Mouse (Mus musculus) cerebellum, postnatal 25 days (tissue): ENCODE measurements at regions not wholly inside any gene's neighbourhood (a gene's known extent, or its start where the extent isn't known, plus 50 kb on each side); places are given as distances from the start of the nearest gene placed in this dataset.
A peak's percentile ranks its signal among the peaks of the same experiment; 100 is the strongest.

Source experiments
- DNase-seq, 2 experiments: peaks; one replicate each; pipeline ENCODE4 v3.0.0; 2021; ENCODE audit warnings: mixed read lengths in 2 of 2

DNA sequence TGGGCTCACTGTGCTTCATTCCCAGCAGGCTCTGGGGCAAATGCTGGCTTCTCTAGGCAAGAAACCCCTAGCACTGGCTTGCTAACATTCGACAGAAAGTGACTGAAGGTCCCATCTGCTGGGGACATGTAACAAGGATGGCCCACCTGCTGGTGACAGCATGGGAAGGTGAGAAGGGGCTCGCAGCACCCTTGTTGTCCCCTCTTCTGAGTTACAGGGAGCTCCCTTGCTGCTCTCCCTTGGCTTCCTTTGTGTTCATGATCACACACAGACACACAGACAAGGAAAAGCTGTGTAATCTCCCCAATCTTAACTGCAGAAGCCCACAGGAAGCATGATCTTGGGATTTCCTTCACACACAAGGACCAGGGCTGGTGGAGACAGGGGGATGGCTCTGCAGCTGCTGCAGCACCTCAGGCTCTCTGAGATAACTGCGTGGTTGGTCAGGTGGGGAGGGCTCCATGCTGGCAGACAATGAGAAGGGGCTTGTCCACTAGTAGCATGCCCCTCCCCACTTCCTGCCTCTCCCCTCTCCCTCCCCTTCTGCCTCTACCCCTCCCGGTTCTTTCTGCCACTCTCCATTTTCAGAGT, 95.3 kb upstream of the Trpm1 start:
- DNase-seq = no peak

- DNase-seq = peak in 1 of 2 experiments; percentile 15
Observed at GRCm38 (mm10) chr7:64057873-64058272, 95.8 kb upstream of the Trpm1 start.

- DNase-seq = peak; percentile 43 to 52
Observed at GRCm38 (mm10) chr7:64056498-64056897, 97.1 kb upstream of the Trpm1 start.

- no peak for DNase-seq
Observed at GRCm38 (mm10) chr7:64054996-64055395, 98.6 kb upstream of the Trpm1 start.

- DNase-seq = peak; percentile 69 to 75
Observed at GRCm38 (mm10) chr7:64053766-64054165, 99.9 kb upstream of the Trpm1 start.

DNA sequence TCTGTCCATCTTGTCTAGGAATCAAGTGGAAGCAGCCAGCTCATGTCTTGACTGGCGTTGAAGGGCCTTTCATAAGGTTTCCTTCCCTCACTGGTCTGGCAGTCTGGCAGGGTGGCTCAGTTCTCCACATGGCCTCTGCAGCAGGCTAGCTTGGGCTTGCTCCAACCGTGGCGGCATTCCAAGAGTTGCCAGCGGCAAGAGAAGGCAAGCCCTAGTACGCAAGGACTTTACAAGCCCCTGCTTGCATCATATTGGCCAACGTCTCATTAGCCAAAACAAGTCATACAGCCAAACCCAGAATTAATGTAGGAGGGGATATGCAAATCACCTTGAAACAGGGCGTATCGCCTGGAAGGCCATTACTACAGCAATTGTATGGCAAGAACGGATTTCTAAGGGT, 101.2 kb upstream of the Trpm1 start:
- peak; percentile 76 to 85 for DNase-seq

DNA sequence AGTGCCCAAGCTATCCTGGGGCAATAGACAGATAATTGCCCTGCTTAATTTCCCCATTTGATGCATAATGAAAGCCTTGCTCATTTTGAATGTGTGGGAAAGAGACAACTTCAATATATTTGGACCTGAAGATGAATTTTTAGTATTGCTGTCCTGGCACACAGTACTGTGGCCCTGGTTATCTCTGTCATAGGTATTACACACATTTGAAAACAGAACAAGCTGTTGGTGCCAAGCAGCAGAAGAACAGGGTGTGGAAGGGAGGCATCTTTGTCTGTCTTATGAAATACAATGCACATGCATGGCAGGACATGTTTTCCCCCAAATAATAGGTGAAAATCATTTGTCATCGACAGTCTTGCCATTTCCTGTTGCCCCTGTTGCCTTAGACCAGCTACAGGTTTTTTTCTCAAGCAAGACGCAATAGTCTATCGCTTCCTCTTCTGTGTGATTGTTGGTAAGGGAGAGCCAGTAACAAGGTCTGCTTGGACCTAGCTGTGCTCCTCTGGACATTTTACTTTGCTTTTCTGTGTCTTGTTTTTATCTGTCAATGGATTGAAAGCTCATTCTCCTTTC, 102.7 kb upstream of the Trpm1 start:
- no peak for DNase-seq

DNA sequence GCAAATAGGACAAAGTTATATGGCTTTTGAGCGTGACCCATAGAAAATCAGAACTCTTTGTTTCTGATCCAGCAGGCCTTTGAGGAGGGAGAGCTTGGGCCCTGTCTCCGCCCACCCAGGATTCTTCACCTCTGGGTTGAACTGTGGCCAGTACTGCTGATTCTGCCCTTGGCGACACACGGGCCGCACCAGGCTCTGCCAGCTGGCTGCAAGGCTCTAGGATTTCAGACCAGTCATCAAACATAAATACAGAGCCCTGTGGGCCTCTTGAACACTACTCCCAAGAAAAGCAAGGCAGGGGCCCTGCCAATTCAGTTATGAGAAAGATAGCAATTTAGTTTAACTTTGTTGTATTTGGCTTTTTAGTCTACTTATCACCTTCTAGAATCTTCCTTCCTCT, 103.4 kb upstream of the Trpm1 start:
- DNase-seq = peak; percentile 34 to 47

GRCm38 (mm10) chr7:64049183-64049965, 104.3 kb upstream of the Trpm1 start:
- no peak for DNase-seq

DNA sequence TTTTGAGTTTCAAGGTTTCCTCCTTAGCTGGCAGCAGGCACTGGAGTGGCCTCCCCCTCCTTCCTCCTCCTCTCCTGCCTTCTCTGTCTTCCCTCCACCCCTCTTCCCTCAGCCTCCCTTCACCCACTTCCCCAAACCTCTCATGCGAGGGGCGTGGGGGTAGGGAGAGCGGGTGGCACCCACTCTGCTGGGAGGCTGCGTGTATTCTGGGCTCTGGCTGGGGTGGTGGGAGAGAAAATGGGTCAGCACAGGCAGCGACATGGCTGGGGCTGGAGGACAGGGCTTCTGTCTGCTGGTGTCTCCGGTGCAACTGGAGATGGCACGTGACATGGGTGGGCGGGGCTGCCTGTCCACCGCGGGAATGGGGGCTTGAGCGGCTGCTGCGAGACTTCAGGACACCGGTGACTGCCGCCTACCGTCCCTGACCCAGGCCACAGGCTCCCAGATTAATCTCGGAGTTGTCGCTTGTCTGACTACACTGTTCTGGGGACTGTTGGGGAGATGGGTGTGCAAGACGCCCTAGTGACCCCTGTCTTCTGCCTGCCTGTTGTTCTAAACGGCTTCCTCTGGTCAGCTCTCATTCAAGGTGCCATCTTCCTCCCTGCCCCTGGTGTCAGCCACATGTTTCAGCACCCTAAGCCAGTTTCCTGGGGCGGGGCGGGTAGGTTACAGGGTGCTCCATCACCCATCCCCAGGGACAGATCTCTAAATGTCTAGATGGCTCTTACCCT, 105.0 kb upstream of the Trpm1 start:
- peak; percentile 48 to 65 for DNase-seq

GRCm38 (mm10) chr7:64047831-64048230, 105.8 kb upstream of the Trpm1 start:
- DNase-seq = no peak

DNA sequence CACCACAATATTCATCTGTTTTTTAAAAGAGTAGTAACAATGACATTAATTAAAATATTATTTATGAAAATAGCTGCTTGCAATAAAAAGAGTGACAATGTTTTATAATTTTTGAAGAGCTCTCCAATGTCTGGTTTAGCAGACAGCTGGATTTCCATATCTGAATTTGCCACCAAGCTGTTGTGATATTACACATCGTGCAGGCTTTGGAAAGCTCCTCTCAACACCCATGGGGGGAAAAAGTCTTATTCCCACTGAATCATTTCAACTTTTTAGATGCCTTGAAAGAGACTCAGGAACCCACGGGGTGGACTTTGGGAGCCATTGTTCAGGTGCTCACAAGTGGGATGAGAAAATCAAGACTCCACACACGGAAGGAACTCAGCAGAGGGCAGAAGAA, 106.6 kb upstream of the Klf13 start:
- no peak for DNase-seq

DNA sequence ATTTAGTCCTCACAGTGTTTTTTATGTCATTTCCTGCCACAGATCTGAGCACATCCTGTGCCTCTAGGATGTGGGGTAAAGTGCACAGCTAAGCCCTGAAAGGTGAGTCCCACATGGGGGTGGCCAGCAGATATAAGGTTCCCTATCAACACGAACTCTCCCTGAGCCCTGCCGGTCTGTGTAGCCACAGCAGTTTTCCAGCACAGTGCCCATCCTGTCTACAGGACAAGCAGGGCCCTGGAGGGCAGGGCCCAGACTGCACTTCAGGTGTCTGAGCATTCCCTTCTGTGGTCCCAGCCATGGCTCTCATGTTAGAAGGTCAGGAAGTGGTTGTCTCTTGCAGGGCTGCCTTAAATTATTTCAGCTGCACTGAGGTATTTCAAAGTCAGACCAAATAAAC, 104.3 kb upstream of the Klf13 start:
- no peak for DNase-seq

- no peak for DNase-seq
Observed at GRCm38 (mm10) chr7:64041303-64041702, 102.6 kb upstream of the Klf13 start.

- DNase-seq = no peak
Observed at GRCm38 (mm10) chr7:64040026-64040737, 101.5 kb upstream of the Klf13 start.

DNA sequence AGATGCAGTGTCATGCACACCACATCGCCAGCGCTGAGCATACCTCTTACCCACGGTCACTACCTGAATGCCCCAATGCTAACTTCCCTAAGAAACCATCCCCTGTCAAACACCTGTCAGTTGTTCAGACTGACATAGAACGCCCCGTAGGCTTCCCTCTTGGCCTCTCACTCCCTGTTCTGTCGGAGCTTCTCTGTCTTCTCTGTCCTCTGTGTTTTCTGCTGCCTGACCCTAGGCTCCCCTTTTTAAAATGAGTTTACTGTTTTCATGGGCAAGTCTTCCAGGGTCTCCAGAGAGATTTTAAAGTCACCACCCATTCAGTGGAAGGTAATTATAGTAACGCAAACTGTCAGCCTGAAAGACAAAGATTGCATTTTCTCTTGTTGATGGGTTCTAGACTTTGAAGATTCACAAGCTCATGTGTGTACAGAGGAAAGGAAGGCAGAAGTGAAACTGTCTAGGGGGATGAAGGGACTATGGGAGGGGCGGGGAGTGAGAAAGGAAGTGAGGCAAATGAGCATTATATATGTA, 99.1 kb upstream of the Klf13 start:
- no peak for DNase-seq

DNA sequence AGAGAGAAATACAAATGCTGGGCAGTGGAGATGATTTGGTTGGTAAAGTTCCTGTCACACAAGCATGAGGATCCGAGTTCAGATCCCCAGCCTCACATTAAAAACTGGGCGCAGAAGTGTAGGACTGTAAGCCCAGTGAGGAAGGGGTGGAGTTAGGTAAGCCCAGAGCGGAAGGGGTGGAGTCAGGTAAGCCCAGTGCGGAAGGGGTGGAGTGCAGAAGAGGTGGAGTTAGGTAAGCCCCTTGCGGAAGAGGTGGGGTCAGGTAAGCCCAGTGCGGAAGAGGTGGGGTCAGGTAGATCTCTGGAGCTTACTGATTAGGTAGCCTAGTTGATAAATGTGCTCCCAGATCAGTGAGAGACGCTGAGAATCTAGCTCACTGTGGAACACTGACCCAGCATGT, 97.4 kb upstream of the Klf13 start:
- DNase-seq = no peak

DNA sequence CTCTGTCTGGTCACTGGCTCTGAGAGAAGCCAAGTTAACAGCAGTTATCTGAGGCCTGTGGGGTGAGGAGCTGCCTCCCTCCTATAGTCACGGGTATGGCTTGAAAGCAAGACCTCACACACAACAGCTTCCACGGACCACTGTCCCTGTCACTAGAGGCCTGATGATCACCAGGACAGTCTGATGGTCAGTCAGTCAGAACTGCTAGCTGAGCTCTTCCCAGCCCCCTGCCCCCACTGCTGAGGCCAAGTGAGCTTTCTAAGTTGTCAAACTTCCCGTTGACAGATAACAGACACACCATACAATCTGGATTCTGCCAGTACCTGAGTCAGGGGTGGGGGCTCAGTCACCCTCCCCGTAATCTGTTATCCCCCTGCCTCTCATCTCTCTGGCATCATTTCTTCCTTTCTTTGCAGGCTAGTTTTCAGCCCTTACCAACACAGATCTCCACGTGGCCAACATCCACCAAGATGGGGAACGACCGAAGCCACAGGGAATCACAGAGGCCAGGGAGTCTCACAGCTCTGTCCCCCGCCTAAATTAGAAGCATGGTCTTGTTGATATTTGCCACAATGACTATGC, 96.4 kb upstream of the Klf13 start:
- DNase-seq = no peak

DNA sequence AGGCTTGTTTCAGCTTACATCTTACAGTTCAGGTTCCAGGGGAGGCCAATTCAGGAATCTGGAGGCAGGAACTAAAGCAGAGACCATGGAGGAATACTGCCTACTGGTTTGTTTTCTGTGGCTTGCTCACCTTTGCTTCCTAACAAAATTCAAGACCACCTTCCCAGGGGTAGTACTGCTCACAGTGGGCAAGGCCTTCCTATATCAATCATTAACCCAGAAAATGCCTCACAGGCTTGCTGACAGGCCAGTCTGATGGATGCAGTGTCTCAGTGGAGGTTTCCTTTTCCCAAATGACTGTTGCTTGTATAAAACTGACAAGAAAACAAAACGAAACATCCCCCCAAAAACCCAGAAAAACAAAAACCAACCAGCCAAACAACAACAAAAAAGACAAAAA, 95.8 kb upstream of the Klf13 start:
- DNase-seq = no peak

DNA sequence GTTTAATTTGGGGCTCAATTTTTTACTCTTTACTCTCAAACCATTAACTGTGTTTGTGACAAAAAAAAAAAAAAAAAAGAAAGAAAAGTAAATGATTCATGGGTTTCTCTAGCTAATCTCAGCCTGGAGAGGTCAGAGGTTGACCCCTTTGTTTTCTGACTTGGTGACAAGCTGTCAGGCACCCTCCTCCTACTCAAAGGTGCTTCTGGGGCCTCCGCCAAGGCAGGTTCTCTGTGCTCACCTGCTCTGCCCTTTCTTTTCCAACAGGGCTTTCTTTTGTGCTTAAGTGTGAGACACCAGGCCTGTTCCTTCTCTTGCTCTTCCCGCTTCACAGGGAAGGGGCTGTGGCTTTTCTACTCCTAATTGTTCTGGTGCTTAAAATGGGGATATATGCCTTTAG, 94.7 kb upstream of the Klf13 start:
- DNase-seq = peak; percentile 55 to 59

DNA sequence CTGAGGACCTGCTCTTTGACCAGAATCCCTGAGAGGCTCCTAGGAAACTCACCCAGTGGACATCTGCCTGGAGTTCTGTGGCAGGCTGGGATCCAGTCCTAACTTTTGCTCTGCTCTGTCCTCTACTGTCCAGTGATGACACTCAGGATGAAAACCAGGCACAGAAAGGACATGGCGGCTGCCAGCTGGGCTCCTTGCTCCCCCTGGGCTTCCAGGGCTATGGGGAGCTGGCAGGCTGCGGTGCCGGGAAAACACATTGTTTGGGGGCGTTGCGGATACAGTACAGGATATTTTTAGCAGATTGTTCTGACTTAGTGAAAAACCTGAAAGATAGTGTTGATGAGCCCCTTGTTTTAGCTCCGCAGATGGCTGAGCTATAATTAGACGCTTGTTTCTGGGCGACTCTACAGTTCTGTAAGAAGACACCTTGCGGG, 94.2 kb upstream of the Klf13 start:
- peak; percentile 75 to 77 for DNase-seq

DNA sequence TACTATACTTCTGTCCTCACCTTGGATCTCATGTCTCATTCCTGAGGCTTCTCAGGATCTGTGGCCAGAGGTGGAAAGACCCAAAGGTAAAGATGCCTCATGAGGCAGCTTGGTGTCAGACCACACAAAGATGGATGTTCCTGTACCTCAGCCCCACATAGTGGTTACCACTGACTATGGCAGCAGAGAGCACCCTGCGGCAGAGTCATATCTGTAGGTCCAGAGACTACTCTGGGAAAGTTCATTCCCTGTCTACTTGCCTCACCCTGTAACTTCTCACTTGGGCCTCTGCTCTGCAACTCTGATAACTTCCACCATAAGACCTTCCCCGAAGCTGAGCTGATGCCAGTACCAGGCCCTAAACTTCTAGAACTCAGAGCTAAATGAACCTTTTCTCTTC, 91.9 kb upstream of the Klf13 start:
- DNase-seq = no peak
